Comparison of ENCODE assay signal across 16 mouse cellular contexts in the genomic region with DNA sequence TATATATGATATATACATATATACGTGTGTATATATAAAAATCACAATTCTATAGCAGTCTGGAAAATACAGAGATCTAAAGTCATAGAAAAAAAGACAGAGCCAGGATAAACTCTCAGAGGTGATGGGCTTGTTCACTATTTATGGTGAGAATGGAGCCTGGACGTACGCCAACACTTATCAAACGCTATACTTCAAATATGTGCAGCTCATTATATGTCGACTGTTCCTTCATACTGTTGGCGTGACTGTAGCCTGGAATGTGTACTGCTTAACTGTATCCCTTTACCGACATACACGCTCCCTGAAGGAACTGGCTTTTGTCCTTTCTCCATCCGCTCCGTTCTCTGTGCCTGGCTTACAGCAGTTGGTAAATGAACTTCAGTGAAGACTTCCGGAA.
"Had no signal": no experiment of that assay in that cellular context is flagged by ENCODE, and none has a peak within 500 bp of the region (broad histone marks: within the 10 kb centered on the region; RNA-seq: fewer than 3 reads in every experiment).

No protein-coding gene starts in this region.

- H3K27me3 ChIP-seq: megakaryocyte, embryonic 14.5 days; midbrain, embryonic 15.5 days; neural tube, embryonic 12.5 days; stomach, embryonic 15.5 days had no signal

- H3K27ac ChIP-seq: macrophage; midbrain, embryonic 13.5 days; midbrain, embryonic 15.5 days; neural tube, embryonic 12.5 days; stomach, embryonic 15.5 days; stomach, postnatal 0 days had no signal

- DNase-seq: liver, postnatal 0 days; lung, adult 2 months; lung, postnatal 10 days; lung, postnatal 36 days; right cerebral cortex, postnatal 14 days; thymus, adult 2 months; thymus, postnatal 25 days; thymus, postnatal 4 days had no signal

- H3K4me1 ChIP-seq: megakaryocyte, embryonic 14.5 days; midbrain, embryonic 13.5 days; midbrain, embryonic 15.5 days; neural tube, embryonic 12.5 days; stomach, embryonic 15.5 days had no signal

- H3K4me3 ChIP-seq: megakaryocyte, embryonic 14.5 days; midbrain, embryonic 13.5 days; midbrain, embryonic 15.5 days; neural tube, embryonic 12.5 days; stomach, embryonic 15.5 days had no signal

- H3K9me3 ChIP-seq: megakaryocyte, embryonic 14.5 days; midbrain, embryonic 13.5 days; midbrain, embryonic 15.5 days; neural tube, embryonic 12.5 days; stomach, embryonic 15.5 days had no signal

- ATAC-seq: liver, postnatal 0 days; midbrain, embryonic 13.5 days; midbrain, embryonic 15.5 days had no signal

- H3K9ac ChIP-seq: liver, postnatal 0 days; midbrain, embryonic 13.5 days; midbrain, embryonic 15.5 days; neural tube, embryonic 12.5 days; stomach, embryonic 15.5 days had no signal

- H3K36me3 ChIP-seq: midbrain, embryonic 13.5 days; midbrain, embryonic 15.5 days; neural tube, embryonic 12.5 days; stomach, embryonic 15.5 days had no signal

- H3K4me2 ChIP-seq: midbrain, embryonic 11.5 days; midbrain, embryonic 13.5 days; midbrain, embryonic 15.5 days; neural tube, embryonic 12.5 days; stomach, embryonic 15.5 days had no signal
